In genomic region chr7:92741861-92742249, GRCm38 (mm10) we compare ENCODE assay signal across 8 mouse cellular contexts. TPM values are rescaled to one million over a fixed set of nuclear protein-coding genes. Genes with fewer than 3 reads are reported as not detected.
DNase-seq lines count a peak whose midpoint lies in the region; ATAC-seq and TF ChIP-seq lines count a peak whose summit lies in the region.

No protein-coding gene starts in this region.

- H3K27me3 ChIP-seq in forebrain, embryonic 15.5 days, result no peaks in the 10 kb centered on the region
- no peaks in the 10 kb centered on the region for H3K27me3 ChIP-seq in intestine, embryonic 14.5 days (replicated peaks; ENCODE audit: control insufficient read depth, insufficient read depth, low read length)
- peaks cover 19% of the 10 kb centered on the region; the same call in 1 of the 2 replicates for H3K27me3 ChIP-seq in liver, embryonic 15.5 days

- H3K4me2 ChIP-seq in forebrain, embryonic 15.5 days (replicated peaks), result peak overlapping the region; percentile 67
- H3K4me2 ChIP-seq in intestine, embryonic 14.5 days (ENCODE audit: low read length), result peak overlapping the region; percentile 72
- H3K4me2 ChIP-seq in liver, embryonic 15.5 days, result peak overlapping the region; percentile 94

- TF ChIP-seq POLR2A in bone marrow, adult 2 months (IDR thresholded peaks at IDR 0.05; ENCODE audit: borderline replicate concordance, control insufficient read depth, low read depth, low read length), result no peak

- 0% methylated on average over 9 of the region's 9 CpGs for WGBS in bone marrow, adult 2 months
- WGBS in forebrain, embryonic 15.5 days, result 0% methylated on average over 9 of the region's 9 CpGs
- WGBS in intestine, embryonic 14.5 days, result 2% methylated on average over 9 of the region's 9 CpGs
- 0% methylated on average over 9 of the region's 9 CpGs for WGBS in liver, embryonic 15.5 days (ENCODE audit: insufficient replicate concordance)

- no peak for TF ChIP-seq CTCF in bone marrow, adult 2 months (IDR thresholded peaks at IDR 0.05; ENCODE audit: control insufficient read depth, insufficient read depth, low read length)

- H3K9ac ChIP-seq in forebrain, embryonic 15.5 days (replicated peaks), result peak overlapping the region; percentile 84
- peak overlapping the region; percentile 56 for H3K9ac ChIP-seq in intestine, embryonic 14.5 days (ENCODE audit: low read length)
- peak overlapping the region; percentile 79 for H3K9ac ChIP-seq in liver, embryonic 15.5 days

- peak; percentile 51 for ATAC-seq in forebrain, embryonic 15.5 days (replicated peaks)
- ATAC-seq in intestine, embryonic 14.5 days (replicated peaks; ENCODE audit: low FRiP score, low TSS enrichment, low read depth), result peak; percentile 28
- ATAC-seq in liver, embryonic 15.5 days (ENCODE audit: insufficient read depth), result 0 out of 2 replicates have a peak, but pooled peaks have one; percentile 8

- no peak overlapping the region; the same call in 1 of the 2 replicates for H3K27ac ChIP-seq in bone marrow, adult 2 months (ENCODE audit: control insufficient read depth, insufficient read depth, low read depth, low read length, poor library complexity)
- peak overlapping the region; percentile 95 for H3K27ac ChIP-seq in forebrain, embryonic 15.5 days (replicated peaks)
- peak overlapping the region; percentile 12; the same call in 1 of the 2 replicates for H3K27ac ChIP-seq in intestine, embryonic 14.5 days (ENCODE audit: low read depth)
- H3K27ac ChIP-seq in liver, embryonic 15.5 days (replicated peaks), result peak overlapping the region; percentile 84

- H3K9me3 ChIP-seq in forebrain, embryonic 15.5 days, result no peaks in the 10 kb centered on the region
- H3K9me3 ChIP-seq in intestine, embryonic 14.5 days (ENCODE audit: control insufficient read depth, low read length), result no peaks in the 10 kb centered on the region
- no peaks in the 10 kb centered on the region for H3K9me3 ChIP-seq in liver, embryonic 15.5 days (replicated peaks)

- H3K4me3 ChIP-seq in bone marrow, adult 2 months (replicated peaks; ENCODE audit: control insufficient read depth, low read depth, low read length), result peak overlapping the region; percentile 95
- peak overlapping the region; percentile 78 for H3K4me3 ChIP-seq in forebrain, embryonic 15.5 days
- H3K4me3 ChIP-seq in intestine, embryonic 14.5 days (ENCODE audit: low read depth, low read length), result peak overlapping the region; percentile 91
- H3K4me3 ChIP-seq in liver, embryonic 15.5 days (replicated peaks), result peak overlapping the region; percentile 87

- peak; percentile 20 for DNase-seq in ovary, adult 18-20 months (ENCODE audit: low spot score)
- no peak for DNase-seq in ovary, postnatal 10 days (ENCODE audit: low spot score)
- no peak for DNase-seq in intestine, embryonic 14.5 days (ENCODE audit: low spot score)
- peak; percentile 11 for DNase-seq in right cerebral cortex, postnatal 14 days
- DNase-seq in Muller cell, postnatal 12 days (ENCODE audit: inconsistent ontology term), result no peak

- peaks cover 4% of the 10 kb centered on the region; the same call in 1 of the 2 replicates for H3K36me3 ChIP-seq in forebrain, embryonic 15.5 days
- peaks cover 25% of the 10 kb centered on the region for H3K36me3 ChIP-seq in intestine, embryonic 14.5 days (ENCODE audit: control insufficient read depth, insufficient read depth, low read length)
- peaks cover 21% of the 10 kb centered on the region for H3K36me3 ChIP-seq in liver, embryonic 15.5 days (replicated peaks)

- peaks cover 1% of the 10 kb centered on the region for H3K4me1 ChIP-seq in bone marrow, adult 2 months (ENCODE audit: control insufficient read depth, insufficient read depth, low read length)
- peaks cover 56% of the 10 kb centered on the region for H3K4me1 ChIP-seq in forebrain, embryonic 15.5 days
- H3K4me1 ChIP-seq in intestine, embryonic 14.5 days (replicated peaks; ENCODE audit: control insufficient read depth, insufficient read depth, low read length), result peaks cover 23% of the 10 kb centered on the region
- H3K4me1 ChIP-seq in liver, embryonic 15.5 days (replicated peaks), result peaks cover 38% of the 10 kb centered on the region

RNA-seq across cellular contexts. Expression of gene Rab30, which starts 0.5 kb away (rescaled TPM):
- polyA plus RNA-seq in bone marrow, adult 2 months (2011; ENCODE audit: insufficient read depth, insufficient read length, low replicate concordance, missing spikeins), result 6.8 and 6.9 TPM in 2 replicates
- polyA plus RNA-seq in forebrain, embryonic 15.5 days (2015; fragmentation: Nextera tagmentation; extraction: Ambion mirVana), result 19.8 and 20.7 TPM in 2 replicates
- polyA plus RNA-seq in intestine, embryonic 14.5 days (2014; fragmentation: Nextera tagmentation; extraction: Ambion mirVana), result 19.1 and 23.4 TPM in 2 replicates
- polyA plus RNA-seq in liver, embryonic 15.5 days (2015; fragmentation: Nextera tagmentation; extraction: Ambion mirVana), result 5.0 and 5.2 TPM in 2 replicates

Comparison
In these comparisons a context has a peak if more than half of its experiments do, and no peak if none do; other contexts are left out.
1. DNase-seq: peak in ovary, adult 18-20 months (single experiment) and right cerebral cortex, postnatal 14 days (single experiment); none in ovary, postnatal 10 days (single experiment), intestine, embryonic 14.5 days (single experiment) and Muller cell, postnatal 12 days (single experiment).
2. Peak in every context shown above with its lines, with median percentiles within 50 percentile points of each other: H3K4me3 ChIP-seq, ATAC-seq, H3K4me2 ChIP-seq and H3K9ac ChIP-seq.